Mouse (Mus musculus): ENCODE measurements around the gene Tpd52l2.

GRCm38 (mm10) chr2:181511231-181511630, 14.3 kb downstream of the Tpd52l2 start:
- no peak for TF ChIP-seq CTCF (IDR thresholded peaks at IDR 0.05; ENCODE audit: low read depth)
- no peak for TF ChIP-seq EP300 (IDR thresholded peaks at IDR 0.05; ENCODE audit: low read depth)
